Mouse (Mus musculus) bone marrow, adult 2 months (tissue): ENCODE results near the gene Stim1.

Source experiments
- CTCF ChIP-seq: fragments of 200-500 bp; IDR thresholded peaks from 2 replicates; pipeline ENCODE4 v1.5.1; 2011; ENCODE audit warnings: low read length, control low read depth; ENCODE audit not compliant: control insufficient read depth, insufficient read depth
- POLR2A ChIP-seq: fragments of 200-500 bp; IDR thresholded peaks from 2 replicates; pipeline ENCODE4 v1.6.1; 2011; ENCODE audit warnings: low read depth, mild to moderate bottlenecking, control low read depth, low read length, borderline replicate concordance; ENCODE audit not compliant: control insufficient read depth

DNA sequence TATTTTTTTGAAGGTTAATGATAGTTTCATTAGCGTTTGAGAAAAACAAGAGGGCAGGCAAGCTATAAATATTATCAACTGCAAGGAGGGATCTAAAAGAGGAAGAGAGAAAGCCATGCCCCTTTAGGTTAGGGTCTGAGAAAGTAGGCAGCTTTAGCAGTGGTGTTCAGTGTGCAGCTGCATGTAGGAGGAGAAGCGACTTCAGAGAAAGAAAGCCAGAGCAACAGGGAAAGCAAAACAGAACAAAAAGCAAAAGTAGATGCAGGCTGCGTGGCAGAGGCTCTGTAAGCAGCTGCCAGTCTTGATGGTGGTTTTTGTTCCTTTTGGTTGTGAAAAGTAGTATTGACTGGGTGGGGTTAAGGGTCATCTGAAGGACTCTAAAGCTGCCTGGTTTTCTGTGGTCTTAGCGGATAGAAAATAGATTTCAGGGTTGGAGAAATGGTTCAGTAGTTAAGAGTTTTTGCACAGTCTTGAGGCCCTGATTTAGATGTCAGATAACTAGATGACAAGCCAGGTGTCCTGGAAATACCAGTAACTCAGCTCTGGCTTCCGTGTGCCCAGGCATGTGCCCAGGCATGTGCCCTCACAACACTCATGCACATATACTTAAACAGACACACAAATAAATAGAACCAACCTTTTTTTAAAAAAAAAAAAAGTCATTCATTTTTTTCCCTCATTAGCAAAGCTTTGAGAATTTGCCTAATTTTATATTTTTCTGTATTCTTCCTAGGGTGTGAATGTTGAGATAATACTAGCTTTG, 191.2 kb downstream of the Stim1 start:
- TF ChIP-seq POLR2A (no peak), CTCF (no peak)
